8 mouse cellular contexts compared by ENCODE assay signal in the genomic region with DNA sequence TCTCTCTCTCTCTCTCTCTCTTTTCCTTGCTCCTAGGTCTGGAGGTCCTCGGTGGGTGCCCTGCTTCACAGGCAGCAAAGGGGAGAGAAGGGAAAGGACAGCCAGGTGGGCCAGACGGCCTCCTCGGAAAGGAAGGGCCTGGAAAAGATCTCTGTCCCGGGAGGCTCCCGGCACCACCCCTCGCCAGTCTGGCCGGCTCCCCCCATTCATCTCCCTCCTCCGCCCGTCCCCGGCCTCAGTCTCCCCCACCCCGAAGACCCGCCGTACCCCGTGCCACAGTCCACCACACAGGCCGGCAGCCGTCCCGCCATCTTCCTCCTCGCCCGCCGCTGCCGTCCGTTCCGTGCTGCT. TPM values are rescaled to one million over a fixed set of nuclear protein-coding genes. Genes with fewer than 3 reads are reported as not detected.
DNase-seq lines count a peak whose midpoint lies in the region; ATAC-seq and TF ChIP-seq lines count a peak whose summit lies in the region.

No protein-coding gene starts in this region.

- H3K36me3 ChIP-seq in lung, embryonic 14.5 days (ENCODE audit: insufficient read depth), result no peaks in the 10 kb centered on the region
- H3K36me3 ChIP-seq in embryonic facial prominence, embryonic 15.5 days, result no peaks in the 10 kb centered on the region
- no peaks in the 10 kb centered on the region for H3K36me3 ChIP-seq in intestine, embryonic 15.5 days
- H3K36me3 ChIP-seq in neural tube, embryonic 13.5 days, result no peaks in the 10 kb centered on the region

- DNase-seq in lung, embryonic 14.5 days, result peak; percentile 22
- no peak for DNase-seq in lung, postnatal 25 days (ENCODE audit: low spot score)
- DNase-seq in ovary, adult 18-20 months (ENCODE audit: low spot score), result no peak
- DNase-seq in adrenal gland, postnatal 14 days, result no peak

- H3K9me3 ChIP-seq in lung, embryonic 14.5 days (ENCODE audit: low read depth, low read length), result no peaks in the 10 kb centered on the region
- no peaks in the 10 kb centered on the region for H3K9me3 ChIP-seq in embryonic facial prominence, embryonic 15.5 days (replicated peaks)
- no peaks in the 10 kb centered on the region for H3K9me3 ChIP-seq in intestine, embryonic 15.5 days
- H3K9me3 ChIP-seq in neural tube, embryonic 13.5 days, result no peaks in the 10 kb centered on the region

- peak overlapping the region; percentile 81 for H3K9ac ChIP-seq in lung, embryonic 14.5 days
- H3K9ac ChIP-seq in embryonic facial prominence, embryonic 15.5 days, result peak overlapping the region; percentile 93
- H3K9ac ChIP-seq in intestine, embryonic 15.5 days, result peak overlapping the region; percentile 95
- peak overlapping the region; percentile 92 for H3K9ac ChIP-seq in neural tube, embryonic 13.5 days

- peaks cover 22% of the 10 kb centered on the region for H3K4me1 ChIP-seq in lung, embryonic 14.5 days (ENCODE audit: insufficient read depth)
- peaks cover 4% of the 10 kb centered on the region for H3K4me1 ChIP-seq in embryonic facial prominence, embryonic 15.5 days
- peaks cover 10% of the 10 kb centered on the region for H3K4me1 ChIP-seq in intestine, embryonic 15.5 days (replicated peaks)
- peaks cover 45% of the 10 kb centered on the region for H3K4me1 ChIP-seq in neural tube, embryonic 13.5 days (replicated peaks)

- ATAC-seq in lung, embryonic 14.5 days (ENCODE audit: insufficient read depth), result no peak; the same call in 1 of the 2 replicates
- no peak for ATAC-seq in embryonic facial prominence, embryonic 15.5 days (ENCODE audit: insufficient number of reproducible peaks, low FRiP score, low TSS enrichment, low read depth)
- no peak for ATAC-seq in intestine, embryonic 15.5 days
- no peak for ATAC-seq in neural tube, embryonic 13.5 days (ENCODE audit: low read depth)
- no peak for ATAC-seq in monocyte, adult 5-6 weeks (replicated peaks; ENCODE audit: insufficient number of reproducible peaks, low FRiP score, low TSS enrichment, poor library complexity, severe bottlenecking)

- H3K27me3 ChIP-seq in lung, embryonic 14.5 days (ENCODE audit: insufficient read depth, low read length), result no peaks in the 10 kb centered on the region
- no peaks in the 10 kb centered on the region for H3K27me3 ChIP-seq in embryonic facial prominence, embryonic 15.5 days
- no peaks in the 10 kb centered on the region for H3K27me3 ChIP-seq in intestine, embryonic 15.5 days (replicated peaks)
- peaks cover 10% of the 10 kb centered on the region; the same call in 1 of the 2 replicates for H3K27me3 ChIP-seq in neural tube, embryonic 13.5 days

- H3K4me2 ChIP-seq in lung, embryonic 14.5 days, result peak overlapping the region; percentile 73
- peak overlapping the region; percentile 49 for H3K4me2 ChIP-seq in embryonic facial prominence, embryonic 15.5 days (replicated peaks)
- H3K4me2 ChIP-seq in intestine, embryonic 15.5 days (replicated peaks), result peak overlapping the region; percentile 50
- H3K4me2 ChIP-seq in neural tube, embryonic 13.5 days, result peak overlapping the region; percentile 68

- peak overlapping the region; percentile 98 for H3K27ac ChIP-seq in lung, embryonic 14.5 days (ENCODE audit: low read depth)
- peak overlapping the region; percentile 98 for H3K27ac ChIP-seq in embryonic facial prominence, embryonic 15.5 days (replicated peaks)
- peak overlapping the region; percentile 99 for H3K27ac ChIP-seq in intestine, embryonic 15.5 days
- H3K27ac ChIP-seq in neural tube, embryonic 13.5 days (replicated peaks), result peak overlapping the region; percentile 99

- no peak for TF ChIP-seq CTCF in lung, embryonic 14.5 days (IDR thresholded peaks at IDR 0.05; ENCODE audit: low read depth)

- under 1% methylated on average over 22 of the region's 23 CpGs for WGBS in lung, embryonic 14.5 days
- WGBS in embryonic facial prominence, embryonic 15.5 days, result under 1% methylated on average over 22 of the region's 23 CpGs
- WGBS in intestine, embryonic 15.5 days, result under 1% methylated on average over 23 of the region's 23 CpGs
- under 1% methylated on average over 15 of the region's 23 CpGs for WGBS in neural tube, embryonic 13.5 days

- H3K4me3 ChIP-seq in lung, embryonic 14.5 days (ENCODE audit: low read depth, low read length), result peak overlapping the region; percentile 71
- peak overlapping the region; percentile 87 for H3K4me3 ChIP-seq in embryonic facial prominence, embryonic 15.5 days (replicated peaks)
- peak overlapping the region; percentile 85 for H3K4me3 ChIP-seq in intestine, embryonic 15.5 days (replicated peaks)
- peak overlapping the region; percentile 86 for H3K4me3 ChIP-seq in neural tube, embryonic 13.5 days

RNA-seq across cellular contexts. Expression of a gene that starts 0.5 kb away (rescaled TPM):
- polyA plus RNA-seq in lung, embryonic 14.5 days (2014; fragmentation: Nextera tagmentation; extraction: Ambion mirVana), result 342 and 351 TPM in 2 replicates
- 231 and 241 TPM in 2 replicates for polyA plus RNA-seq in embryonic facial prominence, embryonic 15.5 days (2015; fragmentation: Nextera tagmentation; extraction: Ambion mirVana)
- 342 and 356 TPM in 2 replicates for polyA plus RNA-seq in intestine, embryonic 15.5 days (2015; fragmentation: Nextera tagmentation; extraction: Ambion mirVana)
- polyA plus RNA-seq in neural tube, embryonic 13.5 days (2015; fragmentation: Nextera tagmentation; extraction: Ambion mirVana), result 255 and 272 TPM in 2 replicates
- total RNA-seq in adrenal gland, postnatal 14 days (2021), result 161 and 211 TPM in 2 replicates
- 2,047 to 2,533 TPM (median 2,184 TPM) in 3 replicates for total RNA-seq in monocyte, adult 5-6 weeks (2017)
